Mouse (Mus musculus) cerebellum, adult 2 months (tissue): ENCODE data around the gene Rbm42.

Experiments used
- CTCF ChIP-seq: fragments of 200-500 bp; IDR thresholded peaks from 2 replicates; pipeline ENCODE4 v1.5.1; 2011; ENCODE audit warnings: low read depth, mild to moderate bottlenecking, control low read depth, low read length, moderate library complexity, borderline replicate concordance; ENCODE audit not compliant: insufficient read depth
- POLR2A ChIP-seq: fragments of 200-500 bp; IDR thresholded peaks from 2 replicates; pipeline ENCODE4 v1.6.1; 2011; ENCODE audit warnings: low read length, control low read depth, borderline replicate concordance; ENCODE audit not compliant: insufficient read depth

GRCm38 (mm10) chr7:30602583-30602982 is 47.5 kb downstream of the Rbm42 start:
- TF ChIP-seq CTCF, result no peak
- TF ChIP-seq POLR2A, result no peak
